Mouse (Mus musculus) thymus, adult 18-20 months (tissue): ENCODE data around the gene Ccdc66.

ENCODE experiments used
- DNase-seq, 2 experiments: peaks; one replicate each; pipeline ENCODE4 v3.0.0; 2022; ENCODE audit warnings: mixed read lengths in 2 of 2

The Ccdc66 gene

GRCm38 (mm10) chr14:27507894-27508643 is at the start of gene Ccdc66:
Gene Ccdc66 (minus strand): TSS chr14:27508460.
- DNase-seq, result peak; percentile 94 to 95

- DNase-seq, result no peak
Observed at GRCm38 (mm10) chr14:27543838-27544426, 35.7 kb upstream of the Ccdc66 start.

GRCm38 (mm10) chr14:27536441-27536840 is 28.2 kb upstream of the Ccdc66 start:
- DNase-seq, result no peak

GRCm38 (mm10) chr14:27524541-27524940 is 16.3 kb upstream of the Ccdc66 start:
- no peak for DNase-seq

- DNase-seq, result no peak
Observed at GRCm38 (mm10) chr14:27508644-27509301, 513 bp upstream of the Ccdc66 start.

- no peak for DNase-seq
Observed at GRCm38 (mm10) chr14:27501096-27501495, 7.2 kb downstream of the Ccdc66 start.

GRCm38 (mm10) chr14:27493516-27493915 is 14.7 kb downstream of the Ccdc66 start:
- DNase-seq, result no peak

- DNase-seq, result no peak
Observed at GRCm38 (mm10) chr14:27491399-27491798, 16.9 kb downstream of the Ccdc66 start.

GRCm38 (mm10) chr14:27446963-27447362 is 61.3 kb downstream of the Ccdc66 start:
- no peak for DNase-seq

GRCm38 (mm10) chr14:27444851-27445281 is 63.4 kb downstream of the Ccdc66 start:
- DNase-seq, result no peak

GRCm38 (mm10) chr14:27440921-27441320 is 67.3 kb downstream of the Ccdc66 start:
- DNase-seq, result no peak

- DNase-seq, result no peak
Observed at GRCm38 (mm10) chr14:27436826-27437225, 71.4 kb downstream of the Ccdc66 start.

GRCm38 (mm10) chr14:27436116-27436515 is 72.1 kb downstream of the Ccdc66 start:
- no peak for DNase-seq

GRCm38 (mm10) chr14:27432064-27432463 is 76.2 kb downstream of the Ccdc66 start:
- no peak for DNase-seq
